Mouse (Mus musculus): ENCODE results near the gene 4932438H23Rik.
"Not testable (repeated sequence)": the region's sequence is repeated elsewhere in the genome, so short reads cannot be mapped to it uniquely, and the experiment has no call there.

4932438H23Rik gene

DNA sequence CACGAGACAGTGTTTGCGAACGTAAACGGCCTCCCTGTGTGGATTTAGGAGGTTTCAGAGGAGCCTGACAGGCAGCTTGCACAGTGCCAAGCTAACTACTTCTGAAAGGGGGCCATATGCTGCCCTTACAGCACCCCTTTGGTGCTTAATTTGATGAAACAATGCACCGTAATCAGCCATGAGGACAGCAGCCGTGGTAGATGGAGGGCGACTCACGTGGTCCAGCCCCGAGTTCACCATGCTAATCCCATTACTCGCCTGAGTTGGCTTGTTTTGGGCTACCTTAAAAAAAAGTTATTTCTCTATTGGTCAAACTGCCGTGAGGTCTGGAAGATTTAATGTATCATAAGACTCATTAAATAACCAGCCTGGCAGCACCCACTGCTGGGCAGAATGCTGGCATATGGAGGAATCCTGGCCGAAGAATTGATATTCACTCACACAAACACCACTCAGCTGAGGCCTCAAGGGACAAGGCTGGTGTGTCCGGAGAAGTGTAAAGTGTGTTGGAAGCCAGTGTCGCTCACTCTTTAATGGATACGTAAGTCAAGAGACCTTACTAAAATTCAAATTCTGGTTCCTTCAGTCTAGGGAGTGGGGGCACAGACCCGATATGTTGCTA, 4.6 kb upstream of the 4932438H23Rik start:
- DNase-seq (ENCODE audit: low spot score): no peak

DNA sequence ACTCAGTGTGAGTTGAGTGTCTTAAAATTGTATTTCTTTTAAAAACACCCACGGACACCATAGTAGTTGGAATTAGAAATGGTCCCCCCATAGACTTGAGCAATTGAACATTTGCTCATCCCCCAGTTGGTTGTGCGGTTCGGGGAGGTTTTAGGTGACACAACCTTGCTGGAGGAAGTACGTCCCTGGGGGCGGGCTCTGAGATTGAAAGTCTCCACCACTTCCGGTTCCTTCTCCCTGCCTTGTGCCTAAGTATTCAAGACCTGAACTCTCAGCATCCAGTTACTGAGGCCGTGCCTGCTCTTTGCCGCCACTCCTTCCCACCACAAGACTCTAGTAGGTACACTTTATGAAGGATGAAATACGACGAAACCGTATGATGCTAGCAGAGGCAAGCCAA, 2.9 kb upstream of the 4932438H23Rik start:
- DNase-seq (ENCODE audit: low spot score): no peak

- no peak for DNase-seq (ENCODE audit: low spot score)
These were observed 2.1 kb upstream of the 4932438H23Rik start for GRCm38 (mm10) chr16:91096984-91097506.

- DNase-seq (ENCODE audit: low spot score): no peak
These were observed 1.1 kb upstream of the 4932438H23Rik start for GRCm38 (mm10) chr16:91096016-91096415.

DNA sequence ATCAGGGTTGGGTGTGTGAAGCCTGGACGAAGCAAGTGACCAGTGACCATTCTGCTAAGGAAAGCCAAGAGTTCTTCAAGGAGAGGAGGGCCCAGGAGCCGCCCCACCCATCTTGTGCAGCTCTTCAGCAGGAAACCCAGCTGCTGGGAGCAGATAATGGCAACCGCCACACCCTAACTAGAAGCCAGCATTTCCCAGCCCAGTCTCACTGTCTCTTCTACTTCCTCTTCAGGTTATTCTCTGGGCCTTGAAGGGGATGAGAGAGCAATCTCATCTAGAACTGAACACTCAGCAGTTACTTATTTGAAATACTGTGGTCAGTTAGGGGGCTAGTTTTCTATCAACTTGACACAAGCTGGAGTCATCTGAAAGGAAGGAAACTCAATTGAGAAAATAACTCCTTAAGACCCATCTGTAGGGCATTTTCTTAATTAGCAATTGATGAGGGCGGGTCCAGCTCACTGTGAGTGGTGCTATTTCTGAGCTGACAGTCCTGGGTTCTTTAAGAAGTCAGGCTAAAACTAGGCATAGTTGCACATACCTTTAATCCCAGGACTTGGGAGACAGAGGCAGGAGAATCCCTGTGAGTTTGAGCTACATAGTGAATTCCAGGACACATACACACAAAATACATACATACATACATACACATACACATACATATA, 8.1 kb downstream of the 4932438H23Rik start:
- no peak for DNase-seq (ENCODE audit: low spot score)

GRCm38 (mm10) chr16:91085239-91085825, 9.6 kb downstream of the 4932438H23Rik start:
- no peak for DNase-seq (ENCODE audit: low spot score)

DNA sequence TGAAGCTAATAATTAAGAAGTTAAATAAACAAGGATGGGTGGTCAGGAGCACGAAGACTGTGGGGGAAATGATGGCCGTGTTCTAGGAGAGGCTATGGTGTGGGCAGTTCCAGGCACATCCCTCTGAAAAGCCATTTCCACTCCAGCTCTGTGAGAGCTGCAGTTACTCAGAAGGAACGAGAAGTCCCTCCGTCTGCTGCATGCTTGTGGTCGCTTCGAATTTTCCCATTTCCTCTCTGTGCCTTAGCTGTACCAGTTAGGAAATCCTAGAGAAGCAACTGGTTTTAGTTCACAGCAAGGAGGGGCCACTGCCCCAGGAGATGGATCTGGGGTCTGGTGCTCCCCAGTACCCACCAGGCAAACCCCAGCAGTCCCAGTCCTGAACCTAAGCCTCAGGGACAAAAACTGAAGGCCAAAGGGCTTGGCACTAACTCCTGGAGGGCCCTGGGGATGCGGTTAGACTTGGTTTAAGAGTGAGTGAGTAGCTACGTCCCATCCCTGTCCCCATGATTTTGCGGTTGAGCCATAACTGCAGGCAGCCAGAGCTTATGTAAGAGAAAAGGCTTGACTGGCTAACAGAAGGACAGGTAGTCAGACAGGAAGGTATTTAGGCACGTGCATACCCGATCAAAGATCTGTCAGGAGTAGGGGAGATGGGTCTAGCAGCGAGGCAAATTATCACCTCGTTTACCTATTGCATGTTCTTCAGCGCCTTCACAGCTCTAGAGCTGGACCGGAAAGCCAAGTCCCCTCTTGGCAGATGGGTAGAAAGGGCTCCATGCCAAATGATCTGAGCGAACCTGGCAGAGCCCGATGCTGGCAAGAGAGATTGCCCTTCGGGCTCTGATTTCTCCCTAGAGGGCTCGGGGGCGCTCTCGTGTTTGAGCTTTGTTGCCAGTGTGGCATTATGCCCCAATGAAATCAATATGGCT, 10.3 kb downstream of the 4932438H23Rik start:
- peak; percentile 14 for DNase-seq (ENCODE audit: low spot score)

DNA sequence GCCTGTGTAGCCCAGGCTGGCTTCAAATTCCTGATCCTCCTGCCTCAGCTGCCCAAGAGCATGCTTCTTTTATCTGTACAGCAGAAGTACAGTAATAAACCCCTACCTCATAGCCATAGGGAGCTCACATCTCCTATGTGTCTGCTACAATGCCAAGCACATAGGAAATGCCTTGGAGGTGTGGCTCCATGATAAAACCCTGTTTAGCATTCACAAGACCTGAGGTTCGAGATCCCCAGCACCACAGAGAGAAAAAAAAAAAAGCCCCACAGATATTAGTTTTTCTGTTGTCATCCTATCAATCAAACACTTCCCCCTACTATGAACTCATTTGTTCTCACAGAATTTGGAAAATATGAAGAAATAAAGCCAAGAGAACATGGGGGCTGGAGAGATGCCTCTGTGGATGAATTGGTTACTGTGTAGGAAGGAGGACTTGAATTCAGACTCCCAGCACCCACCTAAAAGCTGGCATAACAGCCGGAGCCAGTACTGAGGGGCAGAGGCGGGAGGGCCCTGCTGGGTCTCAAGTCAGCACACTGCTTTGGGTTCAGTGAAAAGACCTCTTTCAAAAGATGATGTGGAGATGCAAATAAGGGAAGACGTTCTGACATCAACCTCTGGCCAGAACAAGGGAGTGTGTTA, 11.8 kb downstream of the 4932438H23Rik start:
- DNase-seq (ENCODE audit: low spot score): no peak

GRCm38 (mm10) chr16:91081508-91081907, 13.4 kb downstream of the 4932438H23Rik start:
- DNase-seq (ENCODE audit: low spot score): peak; percentile 63

- DNase-seq (ENCODE audit: low spot score): no peak
These were observed 18.7 kb downstream of the 4932438H23Rik start for GRCm38 (mm10) chr16:91076180-91076579.

- DNase-seq (ENCODE audit: low spot score): not testable (repeated sequence)
These were observed 19.5 kb downstream of the 4932438H23Rik start for GRCm38 (mm10) chr16:91075423-91075822.

DNA sequence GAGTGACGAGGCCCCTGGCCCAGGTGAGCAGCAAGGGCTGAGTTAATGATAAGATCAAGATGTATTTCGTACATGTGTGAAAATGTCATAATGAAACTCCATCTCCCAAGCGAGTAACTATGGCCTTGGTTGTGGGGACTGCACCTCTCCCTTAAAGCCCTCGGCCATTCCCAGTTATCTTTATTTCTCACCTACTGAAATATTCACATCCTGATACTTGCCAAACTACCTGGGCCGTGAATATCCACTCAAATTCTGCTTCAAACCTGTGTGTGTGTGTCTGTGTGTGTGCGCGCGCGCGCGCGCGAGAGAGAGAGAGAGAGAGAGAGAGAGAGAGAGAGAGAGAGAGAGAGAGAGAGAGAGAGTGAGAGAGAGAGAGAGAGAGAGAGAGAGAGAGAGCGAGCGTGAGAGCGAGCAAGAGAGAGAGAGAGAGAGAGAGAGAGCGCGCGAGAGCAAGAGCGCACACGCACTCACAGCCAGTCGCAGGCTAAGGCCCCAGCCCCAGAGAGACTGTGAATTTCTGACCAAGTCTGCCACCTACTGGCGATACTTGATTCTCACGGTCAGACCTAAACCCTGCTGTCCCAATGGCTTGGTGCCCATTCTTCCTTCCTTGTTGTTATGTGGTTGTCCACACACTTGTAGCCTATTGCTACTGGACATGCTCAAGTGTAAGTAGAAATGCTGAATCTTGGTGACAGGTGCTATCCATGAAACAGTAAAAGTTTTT, 21.6 kb downstream of the 4932438H23Rik start:
- DNase-seq (ENCODE audit: low spot score): peak; percentile 90

GRCm38 (mm10) chr16:91072256-91072655, 22.7 kb downstream of the 4932438H23Rik start:
- DNase-seq (ENCODE audit: low spot score): no peak

- DNase-seq (ENCODE audit: low spot score): no peak
These were observed 26.0 kb downstream of the 4932438H23Rik start for GRCm38 (mm10) chr16:91068969-91069368.

GRCm38 (mm10) chr16:91067122-91067521, 27.8 kb downstream of the 4932438H23Rik start:
- no peak for DNase-seq (ENCODE audit: low spot score)

DNA sequence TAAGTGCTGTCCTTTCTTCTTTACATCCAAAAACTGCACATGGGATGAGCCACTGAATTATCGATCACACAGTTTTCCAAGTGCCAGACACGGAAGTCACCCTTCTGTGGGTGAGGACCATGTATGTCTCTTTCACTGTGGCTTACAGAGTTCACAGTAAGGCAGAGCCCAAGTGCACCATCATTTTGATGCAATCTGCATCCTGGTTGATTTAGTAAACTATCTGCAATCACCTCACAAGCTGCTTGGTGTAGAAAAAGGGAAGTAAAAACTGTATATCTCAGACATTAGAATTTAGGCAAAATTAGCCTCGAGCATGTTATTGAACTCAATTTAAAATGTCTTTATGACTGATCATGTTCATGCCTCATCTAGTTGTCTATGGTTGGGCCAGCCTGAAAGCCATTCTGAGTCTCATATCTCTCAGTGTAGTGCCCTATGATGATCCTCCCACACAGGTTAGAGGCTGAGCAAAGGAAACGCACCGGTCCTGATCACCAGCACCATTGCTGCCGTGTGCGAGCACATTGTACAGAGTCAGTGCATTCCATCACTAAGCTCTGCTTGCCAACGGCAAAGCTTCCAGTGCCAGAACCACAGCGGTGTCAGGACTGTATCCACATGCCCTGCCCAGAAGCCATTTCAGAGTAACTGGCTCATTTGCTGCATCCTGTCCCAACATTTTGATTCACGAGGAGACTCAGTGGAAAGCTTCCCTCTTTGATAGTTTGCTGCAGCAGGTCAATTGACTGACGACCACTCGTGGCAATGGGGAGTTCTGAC, 30.1 kb downstream of the 4932438H23Rik start:
- no peak for DNase-seq (ENCODE audit: low spot score)

DNA sequence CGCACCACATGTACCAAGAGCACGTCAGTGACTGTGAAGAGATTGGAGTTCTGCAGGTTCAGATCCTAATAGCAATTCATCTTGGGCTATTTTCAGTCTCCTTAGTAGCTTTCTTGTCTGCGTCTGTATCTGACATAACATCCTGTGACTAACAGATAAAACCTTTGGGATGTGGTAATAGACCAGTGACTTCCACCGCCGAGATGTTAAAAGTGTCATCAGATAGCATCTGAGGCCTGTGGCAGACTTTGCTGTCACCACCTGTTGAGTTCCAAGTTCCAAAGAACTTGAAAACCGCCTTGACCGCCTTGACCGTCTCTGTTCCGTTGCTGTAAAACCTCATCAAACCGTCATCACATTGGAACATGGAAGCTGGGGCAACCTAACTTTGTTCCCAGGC, 31.1 kb downstream of the 4932438H23Rik start:
- DNase-seq (ENCODE audit: low spot score): no peak

- DNase-seq (ENCODE audit: low spot score): no peak
These were observed 33.2 kb downstream of the 4932438H23Rik start for GRCm38 (mm10) chr16:91061531-91062318.

DNA sequence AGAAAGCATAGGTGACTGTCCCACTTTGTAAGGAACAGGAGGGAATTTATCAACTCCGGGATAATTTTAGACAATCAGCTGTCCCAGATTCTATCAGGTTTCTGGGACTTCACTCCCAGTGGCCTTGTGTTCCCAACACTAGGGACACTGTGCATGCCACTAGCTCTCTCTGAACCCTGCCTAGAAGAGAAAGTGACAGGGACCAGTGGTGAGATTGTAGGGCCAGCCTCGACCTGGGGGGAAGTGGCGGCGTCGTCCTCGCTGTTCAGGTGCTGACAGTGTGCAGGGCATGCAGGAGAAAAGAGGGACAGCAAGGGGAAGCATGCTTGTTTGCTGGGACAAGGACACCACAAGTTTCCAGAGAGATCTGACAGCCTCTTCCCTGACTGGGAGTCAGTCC, 37.2 kb downstream of the 4932438H23Rik start:
- no peak for DNase-seq (ENCODE audit: low spot score)

All from ovary, postnatal 14 days (tissue).